Mouse (Mus musculus) C2C12 (cell line): ENCODE data around the gene Rassf8. TPM values are rescaled to one million over a fixed set of nuclear protein-coding genes. Genes with fewer than 3 reads are reported as not detected.

Source experiments
- H3K27me3 ChIP-seq: one replicate; pipeline ENCODE4 v1.6.1; 2011; ENCODE audit not compliant: control insufficient read depth, insufficient read depth, insufficient read length
- H3K36me3 ChIP-seq: one replicate; pipeline ENCODE4 v1.6.1; 2011; ENCODE audit not compliant: control insufficient read depth, insufficient read depth
- H3K4me3 ChIP-seq: one replicate; pipeline ENCODE4 v1.5.1; 2011; ENCODE audit warnings: mild to moderate bottlenecking, control low read depth; ENCODE audit not compliant: poor library complexity, insufficient read depth, severe bottlenecking
- H3K79me2 ChIP-seq: one replicate; pipeline ENCODE4 v1.6.1; 2011; ENCODE audit not compliant: control insufficient read depth, insufficient read depth
- H3K79me3 ChIP-seq: one replicate; pipeline ENCODE4 v1.6.1; 2011; ENCODE audit warnings: low read depth, control low read depth
- H3ac ChIP-seq: one replicate; pipeline ENCODE3; 2011; ENCODE audit warnings: low read depth; ENCODE audit not compliant: control insufficient read depth, insufficient read length
- CEBPB ChIP-seq: IDR thresholded peaks from one replicate; pipeline ENCODE4 v1.6.1; 2011; ENCODE audit warnings: low read depth, mild to moderate bottlenecking, control low read depth, moderate library complexity
- CTCF ChIP-seq: IDR thresholded peaks from one replicate; pipeline ENCODE4 v1.5.1; 2011; ENCODE audit not compliant: control insufficient read depth, insufficient read depth, insufficient read length
- FOSL1 ChIP-seq: IDR thresholded peaks from one replicate; pipeline ENCODE4 v1.8.0; 2011; ENCODE audit warnings: mild to moderate bottlenecking, low read length; ENCODE audit not compliant: poor library complexity, insufficient read depth, severe bottlenecking
- MAX ChIP-seq: IDR thresholded peaks from one replicate; pipeline ENCODE4 v1.6.1; 2011; ENCODE audit warnings: mild to moderate bottlenecking, control low read depth
- MYOD1 ChIP-seq: IDR thresholded peaks from one replicate; pipeline ENCODE4 v1.6.1; 2011; ENCODE audit warnings: low read depth; ENCODE audit not compliant: control insufficient read depth, insufficient read length
- MYOG ChIP-seq: IDR thresholded peaks from one replicate; pipeline ENCODE4 v1.6.1; 2011; ENCODE audit not compliant: control insufficient read depth, insufficient read length; ENCODE audit errors: extremely low read depth
- USF1 ChIP-seq: IDR thresholded peaks from one replicate; pipeline ENCODE4 v1.6.1; 2011; ENCODE audit warnings: low read depth, mild to moderate bottlenecking, control low read depth, moderate library complexity
- polyA plus RNA-seq: library from polyadenylated mRNA; unstranded; fragments of >200 nt; fragmentation: generic; extraction: Trizol; gene quantifications from one replicate; pipeline ENCODE4 v1.2.1, GENCODE M21; 2012; ENCODE audit warnings: missing spikeins

Gene Rassf8
- polyA plus RNA-seq, 1 experiment = 7.3 TPM

DNA sequence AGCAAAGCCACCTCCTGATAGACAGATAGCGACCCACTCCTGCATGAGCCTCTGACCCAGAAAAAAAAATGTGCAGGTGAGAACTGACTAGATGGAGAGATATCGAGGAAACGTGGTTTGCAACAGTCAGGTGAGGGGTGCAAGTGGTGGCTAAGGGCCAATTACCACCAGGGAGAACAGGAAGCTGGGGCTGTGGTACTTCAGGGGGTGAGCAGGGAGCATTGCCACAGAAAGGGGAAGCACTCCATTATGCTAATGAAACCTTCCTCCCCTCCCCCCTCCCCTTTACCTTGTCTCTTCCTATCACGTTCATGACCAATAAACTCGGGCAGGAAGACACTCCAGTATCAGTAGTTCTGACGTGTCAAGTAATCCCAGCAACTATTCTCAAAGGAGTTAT, 88.8 kb downstream of the Rassf8 start:
- TF ChIP-seq MYOG (no peak), MAX (no peak), MYOD1 (no peak), FOSL1 (no peak), USF1 (no peak), CTCF (no peak), CEBPB (no peak)
- Histone ChIP-seq H3K36me3 (no peaks in the 10 kb centered on the region), H3K27me3 (no peaks in the 10 kb centered on the region), H3ac (no peak overlapping the region), H3K79me3 (no peaks in the 10 kb centered on the region), H3K79me2 (no peaks in the 10 kb centered on the region), H3K4me3 (no peak overlapping the region)

DNA sequence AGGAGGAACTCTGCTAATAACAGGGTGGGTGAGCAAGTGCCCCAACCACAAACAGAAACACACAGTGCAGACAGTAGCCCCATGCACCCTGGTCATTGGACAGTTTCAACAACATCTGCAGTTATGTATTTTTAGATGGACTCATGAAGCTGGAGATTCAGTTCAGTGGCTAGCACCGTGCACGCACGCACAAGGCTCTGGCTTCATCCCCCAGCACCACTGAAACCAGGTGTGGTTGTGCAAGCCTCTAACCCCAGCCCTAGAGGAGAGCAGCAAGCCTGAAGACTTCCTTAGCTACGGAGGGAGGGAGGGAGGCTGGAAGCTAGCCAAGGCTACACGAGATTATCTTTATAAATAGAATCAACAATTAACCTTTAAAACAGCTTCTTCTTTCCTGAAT, 99.1 kb downstream of the Rassf8 start:
- H3K79me3 ChIP-seq = no peaks in the 10 kb centered on the region
- no peak overlapping the region for H3K4me3 ChIP-seq
- H3K36me3 ChIP-seq = no peaks in the 10 kb centered on the region
- TF ChIP-seq CEBPB (no peak), CTCF (no peak), MYOD1 (no peak), MYOG (no peak), MAX (no peak), FOSL1 (no peak), USF1 (no peak)
- H3ac ChIP-seq = no peak overlapping the region
- no peaks in the 10 kb centered on the region for H3K27me3 ChIP-seq
- no peaks in the 10 kb centered on the region for H3K79me2 ChIP-seq

DNA sequence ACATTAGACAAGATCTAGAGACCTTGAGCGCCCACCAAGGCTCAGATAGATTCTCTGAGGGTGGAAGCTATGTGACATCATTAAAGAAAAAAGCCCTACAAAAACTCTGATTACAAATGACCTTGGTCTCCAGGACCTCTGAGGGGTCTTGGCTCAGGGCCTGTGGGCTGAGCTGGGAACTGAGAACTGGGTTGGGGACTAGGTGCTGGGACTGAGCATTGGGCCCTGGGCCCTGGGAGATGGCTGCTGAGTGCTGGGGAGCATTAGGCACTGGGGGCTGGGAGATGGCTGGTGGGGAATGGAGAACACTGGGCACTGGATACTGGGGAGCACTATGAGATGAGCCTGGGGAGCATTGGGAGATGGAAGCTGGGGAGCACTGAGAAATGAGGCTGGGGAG, 99.5 kb downstream of the Rassf8 start:
- H3K4me3 ChIP-seq = no peak overlapping the region
- TF ChIP-seq MYOD1 (no peak), FOSL1 (no peak), CEBPB (no peak), MAX (no peak), USF1 (no peak), MYOG (no peak), CTCF (no peak)
- no peak overlapping the region for H3ac ChIP-seq
- no peaks in the 10 kb centered on the region for H3K79me2 ChIP-seq
- no peaks in the 10 kb centered on the region for H3K36me3 ChIP-seq
- no peaks in the 10 kb centered on the region for H3K27me3 ChIP-seq
- H3K79me3 ChIP-seq = no peaks in the 10 kb centered on the region

DNA sequence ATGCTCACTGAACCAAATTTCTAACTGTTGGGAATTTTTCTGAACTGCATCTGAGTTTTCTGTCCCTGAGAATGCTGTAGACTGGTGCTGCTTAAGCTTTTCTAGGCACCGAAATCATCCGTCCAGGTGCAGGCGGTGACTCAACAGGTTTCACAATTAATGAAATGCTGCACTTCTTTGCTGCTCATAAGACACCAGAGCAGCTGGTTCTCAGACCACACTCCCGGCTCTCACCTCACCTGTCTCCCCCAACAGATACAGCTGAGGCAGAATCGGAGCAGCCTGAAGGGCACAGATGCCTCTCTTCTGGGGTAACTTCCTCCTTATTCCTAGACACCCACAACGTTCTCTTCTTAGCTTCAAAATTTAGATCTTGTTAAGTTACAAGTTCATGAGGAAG, 100.4 kb downstream of the Rassf8 start:
- no peak overlapping the region for H3K4me3 ChIP-seq
- H3ac ChIP-seq = no peak overlapping the region
- H3K36me3 ChIP-seq = no peaks in the 10 kb centered on the region
- no peaks in the 10 kb centered on the region for H3K27me3 ChIP-seq
- no peaks in the 10 kb centered on the region for H3K79me2 ChIP-seq
- no peaks in the 10 kb centered on the region for H3K79me3 ChIP-seq
- no peak for TF ChIP-seq CTCF
- no peak for TF ChIP-seq FOSL1
- TF ChIP-seq MYOG = no peak
- TF ChIP-seq USF1 = no peak
- no peak for TF ChIP-seq MAX
- no peak for TF ChIP-seq MYOD1
- TF ChIP-seq CEBPB = no peak

DNA sequence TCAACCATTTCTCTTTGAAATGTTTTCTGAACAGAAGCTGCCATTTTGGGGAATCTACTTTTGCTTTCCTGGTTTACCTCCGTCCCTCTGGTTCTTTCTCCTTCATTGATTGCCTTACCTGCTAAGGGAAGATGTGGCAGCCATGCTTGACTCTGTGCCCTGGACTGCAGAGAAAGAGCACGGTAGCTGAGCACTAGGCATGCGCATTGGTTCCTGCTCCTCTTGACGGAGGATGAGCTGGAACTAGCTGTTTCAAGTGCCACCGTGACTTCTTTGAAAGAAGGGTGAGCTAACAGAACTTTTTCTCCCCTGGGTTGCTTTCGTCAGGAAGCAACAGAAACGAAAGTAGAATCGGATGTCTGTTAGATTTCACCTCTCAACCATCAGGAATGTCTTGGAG, 101.1 kb downstream of the Rassf8 start:
- no peak for TF ChIP-seq MYOG
- TF ChIP-seq MYOD1 = no peak
- no peak for TF ChIP-seq CTCF
- no peak for TF ChIP-seq USF1
- TF ChIP-seq FOSL1 = no peak
- no peak for TF ChIP-seq MAX
- no peak for TF ChIP-seq CEBPB
- H3K27me3 ChIP-seq = no peaks in the 10 kb centered on the region

DNA sequence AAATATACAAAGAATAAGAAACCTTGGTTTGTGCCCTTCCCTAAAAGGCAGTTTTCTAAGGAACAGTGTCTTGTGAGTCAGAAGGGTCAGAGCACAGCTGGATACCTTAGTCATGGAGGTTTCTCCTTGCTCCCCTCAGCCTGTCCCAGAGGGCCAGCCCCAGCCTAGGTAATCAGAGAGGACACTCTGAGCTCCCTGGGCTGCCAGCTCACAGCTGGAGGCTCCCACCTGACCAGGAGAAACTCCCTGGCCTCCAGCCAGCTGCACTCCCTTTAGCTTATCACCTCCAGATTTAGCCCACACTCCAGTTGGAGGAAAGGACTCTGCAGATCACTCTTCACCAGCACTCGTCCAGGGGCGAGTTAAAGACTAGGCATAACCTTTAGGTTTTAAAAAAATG, 104.2 kb downstream of the Rassf8 start:
- H3K27me3 ChIP-seq = no peaks in the 10 kb centered on the region
- no peaks in the 10 kb centered on the region for H3K79me3 ChIP-seq
- TF ChIP-seq CTCF = no peak
- TF ChIP-seq MYOG = no peak
- TF ChIP-seq USF1 = no peak
- TF ChIP-seq FOSL1 = no peak
- no peak for TF ChIP-seq CEBPB
- H3ac ChIP-seq = no peak overlapping the region
- H3K79me2 ChIP-seq = no peaks in the 10 kb centered on the region
- H3K36me3 ChIP-seq = no peaks in the 10 kb centered on the region
- no peak overlapping the region for H3K4me3 ChIP-seq

More for the DNA sequence above, 101.1 kb downstream of the Rassf8 start:
- Histone ChIP-seq H3ac (no peak overlapping the region), H3K4me3 (no peak overlapping the region), H3K79me2 (no peaks in the 10 kb centered on the region), H3K79me3 (no peaks in the 10 kb centered on the region), H3K36me3 (no peaks in the 10 kb centered on the region)
